Mouse (Mus musculus) ovary, postnatal 10 days (tissue): ENCODE data around the gene Notch1.

Experiments
- DNase-seq: peaks from one replicate; pipeline ENCODE4 v3.0.0; 2022; ENCODE audit warnings: low spot score

Notch1 gene

DNA sequence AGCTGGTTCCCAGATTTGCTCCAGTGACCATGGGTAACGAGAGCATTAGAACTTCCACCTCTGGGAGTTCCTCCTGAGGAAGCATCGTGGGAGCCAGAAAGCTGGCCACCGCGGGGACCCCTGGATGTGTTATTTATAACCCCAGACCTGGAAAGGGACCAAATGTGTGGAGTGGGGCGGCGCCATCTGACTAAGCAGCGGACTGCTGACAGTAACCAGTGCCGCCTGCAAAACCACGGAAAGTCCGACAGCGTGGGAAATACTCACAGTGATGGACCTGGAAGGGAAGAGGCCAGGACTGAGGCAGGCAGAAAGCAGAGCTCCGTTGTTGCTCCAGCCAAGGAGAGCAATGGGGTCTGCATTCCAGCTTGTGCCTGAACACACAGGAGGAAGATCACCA is at the start of gene Notch1:
Gene Notch1 (minus strand): TSS at position 389 of the 400 bp plus-strand sequence.
- DNase-seq: no peak

DNA sequence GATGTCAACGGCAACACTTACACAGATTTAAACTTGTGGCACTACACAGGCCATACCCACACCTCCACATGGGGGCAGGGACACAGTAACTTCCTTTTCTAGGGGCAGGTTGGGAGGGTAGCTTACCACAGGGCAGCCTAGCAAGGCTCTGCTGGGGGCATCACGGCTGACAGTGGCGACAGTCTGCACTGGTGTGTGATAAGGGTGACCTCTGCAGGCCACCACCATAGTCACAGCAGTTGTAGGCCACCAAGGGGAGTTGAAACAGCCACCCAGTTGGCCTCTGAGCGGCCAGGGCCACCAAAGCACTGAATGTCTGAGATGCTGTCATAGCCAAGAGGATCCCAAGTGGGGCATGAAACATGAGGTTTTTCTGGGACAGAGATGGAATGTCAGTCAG is 49.8 kb upstream of the Notch1 start:
- no peak for DNase-seq

DNA sequence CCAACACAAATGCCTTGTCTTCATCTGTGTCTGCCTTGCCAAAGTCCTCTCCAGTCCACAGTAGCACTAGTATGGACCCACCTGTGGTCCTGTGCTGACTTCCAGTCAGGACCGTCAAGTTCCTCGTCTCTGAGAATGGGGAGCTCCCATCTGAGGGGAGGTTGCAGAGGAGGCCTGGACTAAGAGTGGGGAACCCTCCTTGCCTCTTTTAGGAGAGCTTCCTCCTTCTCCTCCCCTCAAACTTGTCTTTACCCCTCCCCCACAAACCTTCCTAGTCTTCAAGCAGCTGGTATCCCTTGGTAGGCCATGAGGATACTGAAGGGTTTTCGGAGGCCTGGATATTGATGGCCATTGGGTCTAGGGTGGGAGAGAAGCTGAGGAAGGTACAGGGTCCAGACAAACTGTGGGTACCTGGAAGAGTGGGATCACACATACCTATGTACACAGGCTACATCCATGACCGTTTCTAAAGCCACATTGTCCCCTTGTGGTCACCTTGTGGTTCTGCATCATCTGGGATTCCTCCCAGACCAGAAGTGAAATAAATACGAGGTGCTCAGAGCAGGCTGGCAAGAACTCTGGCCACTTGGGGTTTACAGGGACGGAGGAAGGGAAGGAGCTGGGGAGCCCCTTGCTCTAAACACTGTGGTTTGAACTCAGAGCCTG is 45.0 kb upstream of the Notch1 start:
- no peak for DNase-seq

DNA sequence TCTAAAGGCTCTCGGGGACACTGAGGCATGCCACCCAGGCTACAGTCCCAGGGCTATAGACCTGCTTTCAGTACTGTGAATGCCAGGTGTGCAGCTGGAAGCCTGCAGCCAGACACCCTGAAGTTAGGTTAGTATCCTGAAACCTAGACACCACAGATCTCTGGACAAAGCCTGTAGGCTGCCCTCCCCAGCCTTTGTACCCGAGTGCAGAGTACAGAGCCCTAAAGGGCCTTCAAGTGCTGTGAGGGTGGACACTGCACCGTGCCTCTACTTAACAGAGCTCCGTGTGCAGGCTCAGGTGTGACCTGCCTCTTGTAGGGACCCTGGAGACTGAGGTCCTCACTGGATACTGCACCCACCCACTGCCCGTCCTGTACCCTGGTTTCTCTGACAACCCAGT is 44.0 kb upstream of the Notch1 start:
- DNase-seq: no peak

DNA sequence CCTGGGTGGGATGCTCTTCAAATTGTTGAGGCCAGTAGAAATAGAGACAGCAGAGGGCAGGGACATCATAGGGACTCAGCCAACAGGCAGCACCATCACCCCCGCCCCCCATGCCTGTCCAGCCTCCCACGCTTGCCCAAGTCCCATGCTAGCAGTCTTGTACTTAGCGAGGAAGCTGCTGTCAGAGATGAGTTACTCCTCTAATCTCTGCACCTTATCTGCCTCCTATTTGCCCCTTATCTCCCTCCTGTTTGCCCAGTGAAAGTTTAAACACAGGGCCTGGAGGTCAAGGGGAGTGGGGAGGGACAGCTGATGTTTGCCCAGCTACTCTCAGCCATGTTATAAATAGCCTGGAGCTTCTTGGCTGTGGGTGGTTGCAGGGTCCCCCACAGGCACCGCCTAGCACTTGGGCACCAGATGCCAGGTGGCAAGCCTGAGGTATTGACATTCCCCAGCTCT is 40.1 kb upstream of the Notch1 start:
- no peak for DNase-seq

DNA sequence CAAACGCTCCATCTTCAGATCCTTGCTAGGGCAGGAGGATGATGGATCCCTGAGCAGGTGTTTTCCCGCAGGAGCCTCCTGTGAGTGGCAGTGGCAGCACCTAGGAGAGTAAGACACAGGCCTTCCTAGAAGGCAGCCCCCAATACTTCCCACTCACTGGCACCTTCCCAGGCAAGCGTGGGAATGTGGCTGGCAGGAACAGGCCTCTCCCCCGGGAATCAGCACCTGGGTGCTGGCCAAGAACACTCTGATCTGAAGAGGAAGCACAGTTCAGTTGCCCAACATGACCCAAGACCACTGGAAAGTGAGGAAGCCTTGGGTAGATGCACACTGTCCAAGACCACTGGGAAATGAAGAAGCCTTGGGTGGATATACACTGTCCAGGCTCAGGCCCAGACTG is 38.6 kb upstream of the Notch1 start:
- no peak for DNase-seq

DNA sequence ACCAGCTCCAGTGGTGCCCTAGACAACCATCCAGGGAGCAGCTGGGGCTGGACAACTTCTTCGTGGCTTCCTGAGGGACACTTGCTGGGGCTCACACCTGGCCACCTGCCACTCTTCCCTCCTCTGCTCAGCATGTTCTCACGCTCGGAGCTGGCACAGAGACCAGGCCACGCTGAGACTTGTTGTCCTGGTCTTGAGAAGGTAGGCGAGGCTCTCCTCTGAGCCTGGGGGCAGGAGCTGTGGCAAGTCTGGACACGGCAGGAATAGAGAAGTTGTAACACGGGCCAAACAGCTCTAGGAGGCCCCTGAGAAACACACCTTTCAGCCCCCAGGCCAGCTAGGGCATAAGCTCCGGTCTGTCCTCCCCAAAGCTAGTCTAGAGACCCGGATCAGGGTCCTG is 37.4 kb upstream of the Notch1 start:
- DNase-seq: no peak

DNA sequence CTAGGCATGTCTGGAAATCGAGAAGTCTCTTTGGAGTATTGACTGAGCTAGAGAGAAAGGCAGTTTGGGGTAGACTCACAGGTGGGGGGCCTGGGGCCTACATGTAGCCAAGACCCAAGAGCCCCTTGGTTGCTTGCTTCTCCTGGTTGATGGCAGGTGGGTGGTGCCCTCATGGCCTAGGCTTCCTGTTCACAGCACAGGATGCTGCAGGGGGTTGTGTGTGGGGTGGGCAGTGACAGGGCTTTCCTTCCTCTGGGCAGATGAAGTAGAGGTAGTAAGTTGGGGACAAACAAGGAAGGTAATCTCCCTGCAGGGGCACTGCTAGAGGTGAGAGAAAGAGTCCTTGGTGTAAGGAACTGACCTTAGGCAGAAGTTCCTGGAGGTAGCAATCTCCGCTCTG is 35.6 kb upstream of the Notch1 start:
- no peak for DNase-seq

DNA sequence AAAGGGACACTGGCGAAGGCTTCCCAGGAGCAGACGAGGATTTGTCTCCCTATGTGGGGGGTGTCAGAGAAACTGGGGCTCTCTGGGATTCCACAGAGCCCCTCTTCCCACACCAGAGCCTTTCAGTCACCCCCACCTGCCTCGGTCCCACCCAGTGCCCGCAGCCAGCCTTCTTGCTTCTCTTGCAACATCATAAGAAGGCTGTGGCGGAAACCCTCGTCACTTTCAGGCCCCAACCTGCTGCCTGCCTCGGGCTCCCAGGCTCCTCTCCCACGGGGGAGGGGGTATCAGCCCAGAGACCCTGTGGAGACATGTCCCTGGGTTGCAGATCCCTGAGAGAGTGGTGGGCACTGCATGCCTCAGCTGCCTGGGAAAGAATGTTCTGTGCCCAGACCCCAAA is 35.0 kb upstream of the Notch1 start:
- no peak for DNase-seq

DNA sequence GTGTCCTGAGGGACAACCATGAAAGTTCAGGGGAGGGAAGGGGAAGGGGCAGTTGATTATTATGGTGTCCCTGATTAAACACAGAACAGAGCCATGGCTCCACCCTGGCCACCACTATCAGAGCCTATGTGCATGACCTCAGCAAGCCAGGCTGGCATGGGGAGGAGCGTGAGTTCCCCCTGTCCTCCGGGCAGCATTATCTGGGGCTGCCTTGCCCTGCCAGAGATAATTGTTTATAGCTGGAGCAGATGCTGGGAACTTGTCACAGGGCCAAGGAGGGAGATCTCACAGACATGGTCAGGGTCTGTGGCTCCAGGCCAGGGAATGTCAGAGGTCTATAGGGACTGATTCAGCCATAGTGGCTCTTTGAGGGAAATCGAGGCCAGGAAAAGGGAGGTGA is 34.3 kb upstream of the Notch1 start:
- DNase-seq: no peak

DNA sequence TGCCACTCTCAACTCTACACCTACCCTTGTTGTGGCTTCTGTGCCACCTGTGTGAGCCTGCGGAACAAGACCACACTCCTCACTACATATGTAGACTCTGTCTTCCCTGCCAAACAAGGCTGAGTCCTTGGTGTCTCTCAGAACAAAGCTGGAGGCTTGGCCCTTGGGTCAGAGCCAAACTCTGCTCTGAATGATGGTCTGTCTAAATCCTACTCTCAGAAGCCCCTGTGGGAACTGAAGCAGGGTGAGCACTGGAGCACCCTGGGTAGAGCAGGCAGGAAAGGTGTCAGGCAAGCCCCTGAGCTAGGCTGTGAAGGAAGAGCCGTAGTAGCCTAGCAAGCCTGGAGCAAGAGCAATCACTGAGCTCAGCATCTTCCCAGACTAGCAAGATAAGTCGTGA is 33.7 kb upstream of the Notch1 start:
- no peak for DNase-seq

DNA sequence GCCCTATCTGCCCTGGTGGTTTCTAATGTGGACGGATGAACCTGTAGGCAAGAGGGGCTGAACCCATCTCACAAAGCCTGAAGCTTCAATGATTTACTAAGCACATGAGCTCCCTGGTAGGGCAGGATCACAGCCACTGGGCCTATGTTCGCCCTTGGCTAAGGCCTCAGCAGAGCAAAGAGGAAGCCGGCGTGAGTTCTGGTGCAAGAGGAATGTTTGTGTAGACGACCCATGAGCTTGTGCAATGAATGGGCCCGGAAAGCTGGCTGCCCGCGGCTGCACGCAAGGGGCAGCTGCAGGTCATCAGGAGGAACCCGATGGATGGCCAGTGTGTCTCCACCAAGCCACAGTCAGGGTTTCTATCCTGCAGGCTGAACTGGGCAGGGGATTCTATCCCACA is 33.3 kb upstream of the Notch1 start:
- DNase-seq: no peak

DNA sequence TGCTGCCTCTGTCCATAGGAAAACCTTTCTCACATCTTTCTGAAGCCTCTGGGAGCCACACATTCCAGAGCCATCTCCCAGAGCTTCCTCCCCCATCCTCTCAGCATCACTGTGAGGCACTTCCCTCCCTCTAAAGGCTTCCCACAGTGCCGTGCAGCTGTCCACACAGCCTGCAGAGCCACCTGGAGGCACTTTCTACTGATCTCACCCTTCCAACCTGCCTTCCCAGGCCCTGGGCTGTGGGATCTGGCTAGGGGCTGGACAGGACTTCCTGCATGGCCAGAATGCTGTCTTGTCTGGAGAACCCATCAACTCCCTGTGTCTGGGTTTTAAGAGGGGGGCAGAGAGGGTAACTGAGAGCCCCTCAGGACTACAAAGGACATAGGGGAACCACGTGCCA is 31.0 kb upstream of the Notch1 start:
- no peak for DNase-seq

DNA sequence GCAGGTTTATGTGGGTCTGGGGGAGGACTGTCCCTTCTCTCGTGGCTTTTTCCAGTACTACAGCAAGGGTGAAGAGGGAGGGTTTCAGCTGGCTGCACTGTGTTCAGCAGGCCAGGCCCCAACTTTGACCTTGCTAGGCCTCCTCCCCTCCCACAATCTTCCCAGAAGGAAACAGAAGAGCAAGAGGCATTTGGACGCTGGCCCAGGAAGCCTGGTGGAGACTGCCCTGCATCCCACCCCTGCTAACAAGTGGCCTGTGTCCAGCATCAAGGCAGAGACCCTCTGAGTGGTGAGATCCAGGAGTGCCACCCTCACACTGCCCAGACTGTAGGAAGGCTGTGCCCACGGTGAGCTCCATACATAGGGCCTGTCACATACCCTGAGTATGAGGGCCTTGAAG is 27.8 kb upstream of the Notch1 start:
- no peak for DNase-seq

DNA sequence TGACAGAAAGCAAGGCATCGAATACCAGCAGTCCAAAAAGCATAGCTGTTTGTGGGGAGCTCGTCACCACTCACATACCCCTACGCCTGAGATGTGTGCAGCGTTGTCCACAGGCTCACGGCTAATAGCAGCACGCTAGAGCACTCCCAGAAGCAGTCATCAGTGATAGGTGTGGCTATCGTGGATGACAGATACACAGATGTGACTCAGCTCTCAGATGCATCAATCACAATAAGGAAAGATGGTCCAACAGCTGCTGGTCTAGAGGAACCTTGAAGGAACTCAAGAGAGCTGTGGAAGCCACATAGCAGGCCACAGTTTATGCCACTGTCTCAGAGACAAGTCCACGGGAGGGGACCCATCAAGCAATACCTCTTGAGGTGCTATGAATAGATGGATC is 27.3 kb upstream of the Notch1 start:
- DNase-seq: no peak

DNA sequence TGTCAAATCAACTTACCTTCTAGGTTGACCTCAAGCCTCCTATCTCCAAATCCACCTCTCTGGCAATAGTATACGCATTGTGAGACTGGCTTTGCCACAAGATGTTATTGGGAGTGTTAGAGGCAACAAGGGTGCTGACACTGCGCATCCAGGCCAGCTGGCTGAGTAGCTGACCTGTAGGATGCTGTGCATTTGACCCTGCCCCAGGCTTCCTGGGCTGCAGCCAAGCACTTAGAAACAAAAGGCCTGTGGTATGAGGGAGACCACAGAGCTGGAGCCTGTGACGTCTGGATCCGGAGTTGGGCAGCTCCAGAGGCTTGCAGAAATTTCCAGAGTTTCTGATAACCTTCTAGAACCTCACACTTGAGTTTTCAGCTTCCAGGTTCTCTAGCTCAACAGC is 26.7 kb upstream of the Notch1 start:
- DNase-seq: no peak

DNA sequence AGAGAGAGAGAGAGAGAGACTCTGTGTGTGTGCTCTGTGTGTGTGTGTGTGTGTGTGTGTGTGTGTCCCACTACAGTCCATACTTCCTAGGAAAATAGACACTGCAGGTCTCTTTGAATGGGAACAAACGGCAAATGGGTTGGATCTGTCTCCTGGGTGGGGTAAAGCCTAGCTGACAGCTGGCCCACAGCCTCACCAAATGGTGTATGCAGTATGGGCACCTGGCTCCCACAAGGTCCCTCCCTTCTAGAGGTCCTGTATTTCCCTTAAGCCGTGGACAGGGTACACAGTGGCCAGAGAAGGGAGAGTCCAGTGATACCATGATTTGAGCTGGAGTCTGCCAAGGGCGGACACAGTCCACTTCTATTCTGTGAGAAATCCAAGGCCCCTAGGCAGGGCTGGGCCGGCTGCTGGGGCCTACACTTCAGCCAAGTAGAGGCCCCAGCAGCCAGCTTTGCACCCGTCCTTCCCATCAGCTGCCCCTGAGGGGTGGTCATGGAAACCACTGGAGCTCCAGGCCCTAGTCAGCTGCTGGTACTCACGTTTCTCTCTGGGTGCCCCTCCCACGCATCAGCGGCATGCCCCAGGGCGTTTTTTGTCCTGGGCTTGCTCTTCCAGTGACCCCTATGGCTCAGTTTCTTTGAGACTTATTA is 24.9 kb upstream of the Notch1 start:
- no peak for DNase-seq

DNA sequence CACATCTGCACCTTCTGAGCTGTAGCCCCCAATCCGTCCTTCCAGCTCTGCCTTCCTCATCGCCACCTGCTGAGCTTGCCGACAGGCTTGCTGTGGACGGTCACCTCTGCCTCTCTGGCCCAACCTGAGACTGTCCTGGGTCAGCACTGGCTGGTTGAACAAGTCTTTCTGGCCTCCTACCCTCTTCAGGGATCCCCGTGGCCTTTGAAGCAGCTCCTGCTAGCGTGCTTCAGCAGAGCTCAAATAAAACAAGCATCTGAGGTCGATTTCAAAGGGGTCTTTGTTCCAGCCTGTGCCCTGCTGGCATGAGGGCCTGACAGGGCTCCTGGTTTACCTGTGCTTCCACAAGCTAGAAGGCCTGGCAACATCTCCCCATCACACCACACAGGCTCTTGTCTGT is 24.3 kb upstream of the Notch1 start:
- DNase-seq: no peak

DNA sequence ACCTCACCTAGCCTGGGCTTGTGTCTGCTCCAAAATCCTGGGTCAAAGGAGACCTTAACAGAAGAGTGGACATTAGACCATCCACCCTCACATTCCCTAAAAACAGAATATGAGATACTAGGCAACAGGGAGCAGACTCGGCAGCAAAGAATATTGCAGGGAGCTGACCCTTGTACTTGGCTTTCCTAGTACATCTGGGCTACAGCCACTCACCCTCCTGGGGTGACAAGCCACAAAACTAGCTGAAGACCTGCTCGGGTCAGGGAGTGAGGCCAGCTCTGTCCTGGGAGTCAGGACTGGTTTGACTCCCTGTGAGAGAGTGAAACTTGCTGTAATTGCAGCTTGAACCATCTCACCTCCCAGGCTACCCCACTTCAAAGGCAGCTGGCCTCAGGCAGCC is 23.1 kb upstream of the Notch1 start:
- no peak for DNase-seq

DNA sequence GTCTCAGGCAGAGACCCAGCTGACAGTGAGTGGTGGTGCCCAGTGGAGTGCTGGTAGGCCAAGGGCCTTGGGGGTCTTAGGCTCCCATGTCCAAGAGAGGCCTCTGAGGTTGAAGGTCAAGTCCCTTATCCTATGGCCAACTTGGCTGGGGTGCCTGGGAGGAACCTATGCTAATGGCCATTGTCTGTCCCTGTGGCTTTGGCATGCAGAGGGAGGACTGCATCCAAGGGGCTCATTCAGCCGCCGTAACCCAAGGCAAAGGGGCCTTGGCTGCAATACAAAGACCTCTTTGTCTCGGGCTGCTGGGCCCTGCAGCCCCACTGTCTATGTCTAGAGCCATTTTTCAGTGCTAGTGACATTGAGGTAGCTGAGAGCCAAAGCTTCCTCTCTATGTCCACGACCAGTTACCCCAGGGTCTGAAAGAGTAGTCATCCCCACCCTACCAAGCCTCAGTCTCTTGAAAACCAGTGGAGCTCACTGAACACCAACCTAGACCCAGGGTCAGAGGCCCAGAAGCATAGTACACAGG is 19.1 kb upstream of the Notch1 start:
- DNase-seq: no peak

DNA sequence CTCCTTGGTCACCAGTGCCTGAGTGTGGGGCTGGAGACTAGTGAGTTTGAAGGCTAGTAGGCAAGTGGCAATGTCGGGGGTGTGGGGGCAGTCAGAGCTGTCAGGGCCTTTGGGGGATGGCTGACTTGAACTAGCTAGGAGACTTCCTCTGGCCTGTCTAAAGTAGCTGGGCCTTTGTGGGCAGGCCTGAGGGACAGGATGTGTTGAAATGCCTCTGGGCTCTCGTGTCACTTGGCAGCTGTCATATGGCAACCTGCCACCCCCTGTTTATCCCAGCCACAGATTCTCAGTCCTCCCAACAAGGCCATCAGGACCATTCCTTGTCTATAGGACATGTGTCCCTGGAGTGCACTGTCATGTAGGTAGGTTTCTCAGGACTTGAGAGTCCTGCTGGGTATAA is 18.2 kb upstream of the Notch1 start:
- DNase-seq: no peak

DNA sequence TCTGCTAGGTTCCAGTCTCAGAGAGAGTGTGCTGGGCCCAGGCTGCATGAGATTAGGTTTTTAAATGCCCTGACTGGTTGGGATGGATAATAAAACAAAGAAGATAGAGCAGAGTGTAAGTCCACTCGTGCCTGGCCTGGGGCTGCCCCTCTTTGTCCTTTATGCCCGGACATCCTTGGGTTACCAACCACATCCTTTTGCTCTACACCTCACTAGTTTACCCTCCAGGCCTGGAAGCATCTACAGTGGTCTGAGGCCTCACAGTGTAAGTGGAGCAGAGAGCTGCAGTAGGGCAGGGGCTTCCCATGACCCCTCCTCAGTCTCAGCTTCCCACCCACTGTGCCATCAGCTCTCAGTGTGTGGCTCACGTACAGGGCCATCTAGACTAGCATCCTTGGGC is 17.7 kb upstream of the Notch1 start:
- no peak for DNase-seq

DNA sequence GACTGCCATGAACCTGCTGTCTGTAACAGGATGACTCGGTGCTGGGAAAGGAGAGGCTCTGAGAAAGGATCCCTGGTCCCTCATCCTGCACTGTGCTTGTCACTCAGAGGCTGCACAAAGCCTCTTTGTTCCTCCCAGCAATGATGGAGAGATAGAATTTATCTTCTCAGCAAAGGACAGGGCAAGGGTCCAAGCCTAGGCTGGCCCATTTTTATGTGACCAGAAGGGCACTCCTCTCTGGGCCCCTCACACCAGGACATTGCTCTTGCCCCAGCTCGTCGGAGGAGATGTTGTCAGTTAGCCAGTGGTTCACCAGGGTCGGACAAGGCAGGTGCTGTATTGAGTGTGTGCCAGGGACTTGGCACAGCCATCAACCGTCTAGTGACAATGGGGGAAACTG is 16.8 kb upstream of the Notch1 start:
- no peak for DNase-seq

DNA sequence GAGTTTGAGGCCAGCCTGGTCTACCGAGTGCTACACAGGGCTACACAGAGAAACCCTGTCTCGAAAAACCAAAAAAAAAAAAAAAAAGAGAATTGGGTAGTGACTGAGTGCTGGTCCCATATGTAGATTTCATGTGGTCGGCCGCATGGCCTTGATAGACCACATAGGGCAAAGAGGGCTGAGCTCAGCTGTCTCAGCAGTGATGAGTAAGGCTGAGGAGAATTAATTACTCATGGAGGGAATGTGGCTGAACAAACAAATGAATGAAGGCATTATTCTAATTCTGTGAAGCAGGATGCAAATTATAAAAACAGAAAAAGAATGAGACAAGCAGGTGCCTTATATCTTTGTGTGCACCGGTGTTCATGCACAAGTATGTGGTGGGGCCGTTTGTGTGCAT is 15.4 kb upstream of the Notch1 start:
- DNase-seq: no peak
